Mouse (Mus musculus) hematopoietic stem cell, adult 5-6 weeks (primary cell): Measurements from ENCODE around the gene Dnm1l. TPM values are rescaled to one million over a fixed set of nuclear protein-coding genes. Genes with fewer than 3 reads are reported as not detected.
A peak's percentile ranks its signal among the peaks of the same experiment; 100 is the strongest.
"Not testable (repeated sequence)": the region's sequence is repeated elsewhere in the genome, so short reads cannot be mapped to it uniquely, and the experiment has no call there.

Source experiments
- ATAC-seq, 2 experiments: fragments of 125-278 bp in 1 of 2; replicated peaks in 1 of 2; 2 replicates each; pipeline ENCODE4 v1.8.0; 2016 to 2017; ENCODE audit warnings: inconsistent platforms in 2 of 2, mild to moderate bottlenecking in 2 of 2, moderate number of reproducible peaks in 2 of 2, low read depth in 1 of 2, moderate TSS enrichment in 1 of 2; ENCODE audit not compliant: low FRiP score in 2 of 2, poor library complexity in 2 of 2, severe bottlenecking in 2 of 2, insufficient read depth in 1 of 2, low TSS enrichment in 1 of 2
- total RNA-seq: library from RNA; stranded (forward); fragments of 172-1452, 232-1000 nt; gene quantifications from 2 replicates; pipeline ENCODE4 v1.2.3, GENCODE M21; 2017

Dnm1l gene
- 90.2 and 113 TPM in 2 replicates for total RNA-seq

- peak; percentile 99 to 100 for ATAC-seq
Observed at GRCm38 (mm10) chr16:16358481-16359100, at the start of gene Dnm1l. Dnm1l (minus strand) TSS chr16:16358959.

GRCm38 (mm10) chr16:16367217-16367616 lies 8.5 kb upstream of the Dnm1l start:
- ATAC-seq = not testable (repeated sequence)

- not testable (repeated sequence) for ATAC-seq
Observed at GRCm38 (mm10) chr16:16359101-16359482, 333 bp upstream of the Dnm1l start.

- ATAC-seq = no peak
Observed at GRCm38 (mm10) chr16:16357908-16358307, 851 bp downstream of the Dnm1l start.

GRCm38 (mm10) chr16:16346420-16346819 lies 12.3 kb downstream of the Dnm1l start:
- ATAC-seq = no peak

- no peak for ATAC-seq
Observed at GRCm38 (mm10) chr16:16325775-16326336, 32.9 kb downstream of the Dnm1l start.

GRCm38 (mm10) chr16:16311319-16311718 lies 47.4 kb downstream of the Dnm1l start:
- no peak for ATAC-seq

- no peak for ATAC-seq
Observed at GRCm38 (mm10) chr16:16303888-16304287, 54.9 kb downstream of the Dnm1l start.

GRCm38 (mm10) chr16:16303138-16303827 lies 55.5 kb downstream of the Dnm1l start:
- peak in 1 of 2 experiments; percentile 34; a peak in 2 of 4 replicates for ATAC-seq

- ATAC-seq = peak; percentile 98 to 99
Observed at GRCm38 (mm10) chr16:16302369-16303137, 56.2 kb downstream of the Dnm1l start, which contains the start of gene Yars2. Yars2 (plus strand) TSS chr16:16302965.

GRCm38 (mm10) chr16:16273752-16274151 lies 85.0 kb downstream of the Dnm1l start:
- ATAC-seq = no peak

GRCm38 (mm10) chr16:16272978-16273377 lies 85.8 kb downstream of the Dnm1l start:
- no peak for ATAC-seq

- no peak for ATAC-seq
Observed at GRCm38 (mm10) chr16:16262436-16262835, 96.3 kb downstream of the Dnm1l start.

Other genes with a start within 250 kb of the Dnm1l start
- 0.45 and 1.3 TPM in 2 replicates for gene Pkp2, start 145.6 kb downstream of the Dnm1l start, total RNA-seq
- 18.8 and 31.4 TPM in 2 replicates for gene Yars2, start 56.0 kb downstream of the Dnm1l start, total RNA-seq
- 39.8 and 42.9 TPM in 2 replicates for gene Fgd4, start 241.6 kb upstream of the Dnm1l start, total RNA-seq